Mouse (Mus musculus) urinary bladder, postnatal 25 days (tissue): ENCODE measurements at regions not wholly inside any gene's neighbourhood (a gene's known extent, or its start where the extent isn't known, plus 50 kb on each side); places are given as distances from the start of the nearest gene placed in this dataset.

ENCODE experiments used
- DNase-seq: peaks from one replicate; pipeline ENCODE4 v3.0.0; 2022; ENCODE audit warnings: low spot score

GRCm38 (mm10) chr14:80484256-80484655 is 500.4 kb downstream of the Olfm4 start:
- DNase-seq = no peak

- no peak for DNase-seq
Measured at GRCm38 (mm10) chr14:80485149-80485548, 501.3 kb downstream of the Olfm4 start.

GRCm38 (mm10) chr14:80486605-80487004 is 502.7 kb downstream of the Olfm4 start:
- DNase-seq = no peak

- no peak for DNase-seq
Measured at GRCm38 (mm10) chr14:80492043-80492900, 508.4 kb downstream of the Olfm4 start.

- no peak for DNase-seq
Measured at GRCm38 (mm10) chr14:80492901-80493279, 509.0 kb downstream of the Olfm4 start.

GRCm38 (mm10) chr14:80504351-80504750 is 520.5 kb downstream of the Olfm4 start:
- DNase-seq = no peak

GRCm38 (mm10) chr14:80516626-80517025 is 532.7 kb downstream of the Olfm4 start:
- DNase-seq = no peak

GRCm38 (mm10) chr14:80521216-80521615 is 537.3 kb downstream of the Olfm4 start:
- no peak for DNase-seq

- no peak for DNase-seq
Measured at GRCm38 (mm10) chr14:80521631-80522030, 537.8 kb downstream of the Olfm4 start.

- no peak for DNase-seq
Measured at GRCm38 (mm10) chr14:80522536-80522935, 538.7 kb downstream of the Olfm4 start.

- no peak for DNase-seq
Measured at GRCm38 (mm10) chr14:80528419-80529028, 544.6 kb downstream of the Olfm4 start.

- DNase-seq = no peak
Measured at GRCm38 (mm10) chr14:80536044-80536745, 552.3 kb downstream of the Olfm4 start.

- no peak for DNase-seq
Measured at GRCm38 (mm10) chr14:80559950-80560349, 576.1 kb downstream of the Olfm4 start.
